Mouse (Mus musculus) monocyte, adult 2 months (primary cell): ENCODE data around the gene Trp53tg5.

Experiments used
- DNase-seq, 2 experiments: peaks; one replicate each; pipeline ENCODE4 v3.0.0; 2022; ENCODE audit warnings: low spot score in 2 of 2, low read depth in 1 of 2

Gene Trp53tg5

GRCm38 (mm10) chr2:164433278-164433895 lies 40.1 kb downstream of the Trp53tg5 start:
- no peak for DNase-seq

- no peak for DNase-seq
These were observed 40.9 kb downstream of the Trp53tg5 start for GRCm38 (mm10) chr2:164432541-164433191.

- no peak for DNase-seq
These were observed 41.7 kb downstream of the Trp53tg5 start for GRCm38 (mm10) chr2:164431676-164432465.

- no peak for DNase-seq
These were observed 42.8 kb downstream of the Trp53tg5 start for GRCm38 (mm10) chr2:164430697-164431096.

- no peak for DNase-seq
These were observed 43.5 kb downstream of the Trp53tg5 start for GRCm38 (mm10) chr2:164429881-164430615.

GRCm38 (mm10) chr2:164428451-164428850 lies 45.1 kb downstream of the Trp53tg5 start:
- DNase-seq = no peak

- DNase-seq = no peak
These were observed 46.6 kb downstream of the Trp53tg5 start for GRCm38 (mm10) chr2:164426952-164427351.

- DNase-seq = no peak
These were observed 47.4 kb downstream of the Trp53tg5 start for GRCm38 (mm10) chr2:164426121-164426520.

GRCm38 (mm10) chr2:164425401-164425800 lies 48.1 kb downstream of the Trp53tg5 start:
- no peak for DNase-seq

- no peak for DNase-seq
These were observed 49.1 kb downstream of the Trp53tg5 start for GRCm38 (mm10) chr2:164424406-164424805.

GRCm38 (mm10) chr2:164423464-164423863 lies 50.1 kb downstream of the Trp53tg5 start:
- DNase-seq = no peak

GRCm38 (mm10) chr2:164422675-164423393 lies 50.7 kb downstream of the Trp53tg5 start:
- DNase-seq = no peak

GRCm38 (mm10) chr2:164421979-164422378 lies 51.5 kb downstream of the Trp53tg5 start:
- DNase-seq = no peak

GRCm38 (mm10) chr2:164421306-164421705 lies 52.2 kb downstream of the Trp53tg5 start:
- no peak for DNase-seq
